8 mouse cellular contexts compared by ENCODE assay signal in genomic region chrX:36327491-36328255, GRCm38 (mm10). TPM values are rescaled to one million over a fixed set of nuclear protein-coding genes. Genes with fewer than 3 reads are reported as not detected.
A peak's percentile ranks its signal among the peaks of the same experiment; 100 is the strongest.
DNase-seq lines count a peak whose midpoint lies in the region; ATAC-seq and TF ChIP-seq lines count a peak whose summit lies in the region.

No protein-coding gene starts in this region.

- peak overlapping the region; percentile 58 to 69; a peak in 3 of 4 replicates for H3K4me3 ChIP-seq in ES-E14 (ENCODE audit: insufficient read depth in 1 of 2, low read depth in 1 of 2, low read length in 2 of 2, poor library complexity in 1 of 2, severe bottlenecking in 1 of 2)
- H3K4me3 ChIP-seq in bone marrow macrophage, adult 2 months (ENCODE audit: insufficient read depth, low read length) = peak overlapping the region; percentile 93
- peak overlapping the region; percentile 47 for H3K4me3 ChIP-seq in forebrain, embryonic 12.5 days (replicated peaks)
- peak overlapping the region; percentile 43 for H3K4me3 ChIP-seq in hindbrain, embryonic 12.5 days
- H3K4me3 ChIP-seq in macrophage (ENCODE audit: inconsistent target) = peak overlapping the region; percentile 23

- WGBS in forebrain, embryonic 12.5 days = 23% methylated on average over 19 of the region's 20 CpGs
- 15% methylated on average over 16 of the region's 20 CpGs for WGBS in hindbrain, embryonic 12.5 days
- 24% methylated on average over 16 of the region's 20 CpGs for WGBS in macrophage (ENCODE audit: missing documents)

- H3K9ac ChIP-seq in ES-E14 (ENCODE audit: insufficient read depth, low read depth, low read length, poor library complexity, severe bottlenecking) = no peak overlapping the region
- no peak overlapping the region for H3K9ac ChIP-seq in forebrain, embryonic 12.5 days
- no peak overlapping the region for H3K9ac ChIP-seq in hindbrain, embryonic 12.5 days

- no peaks in the 10 kb centered on the region for H3K9me3 ChIP-seq in ES-E14 (ENCODE audit: control insufficient read depth, insufficient read depth, low read depth, low read length)
- H3K9me3 ChIP-seq in forebrain, embryonic 12.5 days = no peaks in the 10 kb centered on the region
- no peaks in the 10 kb centered on the region for H3K9me3 ChIP-seq in hindbrain, embryonic 12.5 days (replicated peaks)

- H3K4me1 ChIP-seq in ES-E14 (ENCODE audit: control insufficient read depth in 2 of 2, insufficient read depth in 2 of 2, low read length in 2 of 2, poor library complexity in 1 of 2) = peaks cover 0 to 3% of the 10 kb centered on the region in 2 experiments; a peak in 1 of 4 replicates
- H3K4me1 ChIP-seq in bone marrow macrophage, adult 2 months (ENCODE audit: control insufficient read depth, insufficient read depth, low read length) = peaks cover 16% of the 10 kb centered on the region
- peaks cover 6% of the 10 kb centered on the region; the same call in 1 of the 2 replicates for H3K4me1 ChIP-seq in forebrain, embryonic 12.5 days
- H3K4me1 ChIP-seq in hindbrain, embryonic 12.5 days = no peaks in the 10 kb centered on the region

- TF ChIP-seq POLR2A in bone marrow macrophage, adult 2 months (IDR thresholded peaks at IDR 0.05; ENCODE audit: borderline replicate concordance, low read depth, low read length) = no peak

- peak overlapping the region; percentile 76 for H3K4me2 ChIP-seq in forebrain, embryonic 12.5 days
- H3K4me2 ChIP-seq in hindbrain, embryonic 12.5 days (replicated peaks) = peak overlapping the region; percentile 82

- no peak for TF ChIP-seq CTCF in bone marrow macrophage, adult 2 months (IDR thresholded peaks at IDR 0.05; ENCODE audit: low read depth, low read length)

- H3K79me2 ChIP-seq in macrophage (ENCODE audit: inconsistent target) = peaks cover 29% of the 10 kb centered on the region

- intact Hi-C loops in left cerebral cortex, postnatal 36 days (cut with DNase I) = loop anchor here (2.0 kb wide), 1 partner anchor 101 kb away; no protein-coding TSS in a partner anchor

- H3K27ac ChIP-seq in ES-E14 (ENCODE audit: insufficient read depth, low read depth, low read length, poor library complexity, severe bottlenecking) = no peak overlapping the region
- H3K27ac ChIP-seq in bone marrow macrophage, adult 2 months (ENCODE audit: insufficient read depth, low read depth, low read length) = peak overlapping the region; percentile 88
- no peak overlapping the region for H3K27ac ChIP-seq in forebrain, embryonic 12.5 days
- no peak overlapping the region for H3K27ac ChIP-seq in hindbrain, embryonic 12.5 days
- H3K27ac ChIP-seq in macrophage = peak overlapping the region; percentile 73

- in situ Hi-C loops in ES-E14 (cut with MboI; ENCODE audit: low sequenced_read_pairs in 2 of 2, unreplicated experiment in 2 of 2) = no loop called here

- no peak for DNase-seq in ES-E14 (ENCODE audit: low read depth, low spot score)
- DNase-seq in left cerebral cortex, postnatal 36 days (ENCODE audit: low spot score in 2 of 2) = peak; percentile 8 to 12
- peak; percentile 20 for DNase-seq in right cerebral cortex, postnatal 25 days

- ATAC-seq in forebrain, embryonic 12.5 days (ENCODE audit: low FRiP score) = peak; percentile 45; the same call in 1 of the 2 replicates
- ATAC-seq in hindbrain, embryonic 12.5 days (ENCODE audit: low FRiP score) = 0 out of 2 replicates have a peak, but pooled peaks have one; percentile 38
- ATAC-seq in inflammation-experienced regulatory T-cells, adult 6 months = no peak

- H3K36me3 ChIP-seq in ES-E14 (ENCODE audit: control insufficient read depth, insufficient read depth, low read length, poor library complexity, severe bottlenecking) (no peaks in the 10 kb centered on the region), macrophage (ENCODE audit: inconsistent target) (no peaks in the 10 kb centered on the region)
- no peaks in the 10 kb centered on the region for H3K36me3 ChIP-seq in forebrain, embryonic 12.5 days (replicated peaks)
- no peaks in the 10 kb centered on the region for H3K36me3 ChIP-seq in hindbrain, embryonic 12.5 days

- 0 out of 2 replicates have a peak, but pooled peaks cover 3% of the 10 kb centered on the region for H3K27me3 ChIP-seq in forebrain, embryonic 12.5 days
- peaks cover 21% of the 10 kb centered on the region for H3K27me3 ChIP-seq in hindbrain, embryonic 12.5 days

TF ChIP-seq in ES-E14, 5 proteins besides CTCF, POLR2A, EP300 and RAD21:
- TF ChIP-seq MAFK (IDR thresholded peaks at IDR 0.05; ENCODE audit: insufficient read depth, low read depth, low read length) = no peak
- TF ChIP-seq ZNF384 (IDR thresholded peaks at IDR 0.05; ENCODE audit: low read depth, low read length) = no peak
- TF ChIP-seq ZC3H11A (IDR thresholded peaks at IDR 0.05; ENCODE audit: borderline replicate concordance, low read depth, low read length) = no peak
- no peak for TF ChIP-seq CHD2 (IDR thresholded peaks at IDR 0.05; ENCODE audit: low read depth, low read length)
- TF ChIP-seq HCFC1 (IDR thresholded peaks at IDR 0.05; ENCODE audit: borderline replicate concordance, insufficient read depth, low read length) = no peak

RNA-seq across cellular contexts. Expression of gene Lonrf3, which starts 0.5 kb away (rescaled TPM):
- total RNA-seq in ES-E14 (2012; rRNA removed) = 5.3 and 7.0 TPM in 2 replicates
- 19.6 and 20.5 TPM in 2 replicates for polyA plus RNA-seq in bone marrow macrophage, adult 2 months (2012; ENCODE audit: insufficient read depth, insufficient read length, missing spikeins)
- polyA plus RNA-seq in forebrain, embryonic 12.5 days (2016; fragmentation: Nextera tagmentation; extraction: Ambion mirVana) = 1.7 and 1.8 TPM in 2 replicates
- polyA plus RNA-seq in hindbrain, embryonic 12.5 days (2016; fragmentation: Nextera tagmentation; extraction: Ambion mirVana) = 0.79 and 1.1 TPM in 2 replicates
- 10 to 100 TPM; 10.7 to 20.1 TPM for total RNA-seq in left cerebral cortex, postnatal 36 days (2021)
- total RNA-seq in macrophage (2018; cell fraction: chromatin; rRNA removed) = 100 to 1,000 TPM in 9 of 26 experiments, 10 to 100 TPM in 16, 1 to 10 TPM in 1; 5.8 to 175 (median 68.3) TPM
- total RNA-seq in macrophage (2018; cell fraction: cytosol; rRNA removed) = 10 to 100 TPM; 19.5 to 65.0 (median 32.6) TPM
- 100 to 1,000 TPM in 5 of 26 experiments, 10 to 100 TPM in 21; 25.3 to 135 (median 55.4) TPM for total RNA-seq in macrophage (2018; cell fraction: nucleus; rRNA removed)
- 11.8 to 40.5 TPM (median 16.3 TPM) in 3 replicates for polyA plus RNA-seq in macrophage (2018)
- not detected for polyA plus RNA-seq in inflammation-experienced regulatory T-cells, adult 6 months (2017; shearing (Covaris generic))

Comparison
In these comparisons a context has a peak if more than half of its experiments do, and no peak if none do; other contexts are left out.
1. H3K27ac ChIP-seq: peak in bone marrow macrophage, adult 2 months (single experiment) and macrophage (single experiment); none in ES-E14 (single experiment), forebrain, embryonic 12.5 days (single experiment) and hindbrain, embryonic 12.5 days (single experiment).
2. H3K4me3 ChIP-seq: peak in every context shown above with its lines; median percentile 93 in bone marrow macrophage, adult 2 months; 64 in ES-E14; 47 in forebrain, embryonic 12.5 days; 43 in hindbrain, embryonic 12.5 days; 23 in macrophage.